Mouse (Mus musculus): ENCODE results near the gene Serp2. TPM values are rescaled to one million over a fixed set of nuclear protein-coding genes. Genes with fewer than 3 reads are reported as not detected.

The Serp2 gene
- polyA plus RNA-seq, 1 experiment from 2014 or later, result 69.9 TPM

- no peak overlapping the region for H3K27ac ChIP-seq
- H3K4me1 ChIP-seq, result no peaks in the 10 kb centered on the region
- no peak overlapping the region for H3K4me2 ChIP-seq (replicated peaks)
- no peaks in the 10 kb centered on the region for H3K9me3 ChIP-seq
- no peak overlapping the region for H3K4me3 ChIP-seq
- no peaks in the 10 kb centered on the region for H3K27me3 ChIP-seq (replicated peaks)
- no peak overlapping the region for H3K9ac ChIP-seq
- 92% methylated on average over 6 of the region's 6 CpGs for WGBS
- no peak for ATAC-seq (ENCODE audit: low FRiP score, low read depth)
- H3K36me3 ChIP-seq, result no peaks in the 10 kb centered on the region
Observed at GRCm38 (mm10) chr14:76592090-76592489, 35.4 kb upstream of the Serp2 start.

GRCm38 (mm10) chr14:76590134-76590533 lies 33.4 kb upstream of the Serp2 start:
- 85% methylated on average over 7 of the region's 7 CpGs for WGBS

GRCm38 (mm10) chr14:76589671-76590070 lies 33.0 kb upstream of the Serp2 start:
- H3K4me2 ChIP-seq (replicated peaks), result no peak overlapping the region
- H3K9ac ChIP-seq, result no peak overlapping the region
- no peak overlapping the region for H3K4me3 ChIP-seq
- no peaks in the 10 kb centered on the region for H3K9me3 ChIP-seq
- WGBS, result 71% methylated on average over 1 of the region's 1 CpGs
- H3K27ac ChIP-seq, result no peak overlapping the region
- no peak for ATAC-seq (ENCODE audit: low FRiP score, low read depth)
- H3K4me1 ChIP-seq, result no peaks in the 10 kb centered on the region
- no peaks in the 10 kb centered on the region for H3K27me3 ChIP-seq (replicated peaks)
- H3K36me3 ChIP-seq, result no peaks in the 10 kb centered on the region

More at GRCm38 (mm10) chr14:76590134-76590533, 33.4 kb upstream of the Serp2 start:
- Histone ChIP-seq H3K36me3 (no peaks in the 10 kb centered on the region), H3K4me1 (no peaks in the 10 kb centered on the region), H3K4me2 (replicated peaks) (no peak overlapping the region), H3K27me3 (replicated peaks) (no peaks in the 10 kb centered on the region), H3K27ac (no peak overlapping the region), H3K9ac (no peak overlapping the region), H3K9me3 (no peaks in the 10 kb centered on the region), H3K4me3 (no peak overlapping the region)
- no peak for ATAC-seq (ENCODE audit: low FRiP score, low read depth)

- Histone ChIP-seq H3K4me1 (no peaks in the 10 kb centered on the region), H3K4me3 (no peak overlapping the region), H3K9ac (no peak overlapping the region), H3K9me3 (no peaks in the 10 kb centered on the region), H3K27me3 (replicated peaks) (no peaks in the 10 kb centered on the region), H3K4me2 (replicated peaks) (no peak overlapping the region), H3K36me3 (no peaks in the 10 kb centered on the region), H3K27ac (no peak overlapping the region)
- WGBS, result 46% methylated on average over 13 of the region's 13 CpGs
- no peak for ATAC-seq (ENCODE audit: low FRiP score, low read depth)
Observed at GRCm38 (mm10) chr14:76585831-76586405, 29.2 kb upstream of the Serp2 start.

GRCm38 (mm10) chr14:76583985-76584384 lies 27.3 kb upstream of the Serp2 start:
- 89% methylated on average over 7 of the region's 7 CpGs for WGBS
- H3K4me3 ChIP-seq, result no peak overlapping the region
- H3K9ac ChIP-seq, result no peak overlapping the region
- ATAC-seq (ENCODE audit: low FRiP score, low read depth), result no peak
- H3K27ac ChIP-seq, result no peak overlapping the region
- no peaks in the 10 kb centered on the region for H3K27me3 ChIP-seq (replicated peaks)
- no peak overlapping the region for H3K4me2 ChIP-seq (replicated peaks)
- no peaks in the 10 kb centered on the region for H3K4me1 ChIP-seq
- H3K9me3 ChIP-seq, result no peaks in the 10 kb centered on the region
- no peaks in the 10 kb centered on the region for H3K36me3 ChIP-seq

- no peaks in the 10 kb centered on the region for H3K4me1 ChIP-seq
- H3K27me3 ChIP-seq (replicated peaks), result no peaks in the 10 kb centered on the region
- H3K4me2 ChIP-seq (replicated peaks), result no peak overlapping the region
- no peaks in the 10 kb centered on the region for H3K9me3 ChIP-seq
- H3K9ac ChIP-seq, result no peak overlapping the region
- H3K4me3 ChIP-seq, result no peak overlapping the region
- no peak overlapping the region for H3K27ac ChIP-seq
- no peak for ATAC-seq (ENCODE audit: low FRiP score, low read depth)
- WGBS, result 87% methylated on average over 6 of the region's 6 CpGs
- no peaks in the 10 kb centered on the region for H3K36me3 ChIP-seq
Observed at GRCm38 (mm10) chr14:76581974-76582922, 25.6 kb upstream of the Serp2 start.

- Histone ChIP-seq H3K9ac (no peak overlapping the region), H3K27me3 (replicated peaks) (no peaks in the 10 kb centered on the region), H3K9me3 (no peaks in the 10 kb centered on the region), H3K4me2 (replicated peaks) (no peak overlapping the region), H3K4me1 (no peaks in the 10 kb centered on the region), H3K27ac (no peak overlapping the region), H3K4me3 (no peak overlapping the region), H3K36me3 (no peaks in the 10 kb centered on the region)
- WGBS, result 74% methylated on average over 2 of the region's 2 CpGs
- ATAC-seq (ENCODE audit: low FRiP score, low read depth), result no peak
Observed at GRCm38 (mm10) chr14:76579660-76580061, 23.0 kb upstream of the Serp2 start.

- no peaks in the 10 kb centered on the region for H3K4me1 ChIP-seq
- H3K36me3 ChIP-seq, result no peaks in the 10 kb centered on the region
- no peak overlapping the region for H3K4me3 ChIP-seq
- 70% methylated on average over 2 of the region's 2 CpGs for WGBS
- no peak for ATAC-seq (ENCODE audit: low FRiP score, low read depth)
- H3K9me3 ChIP-seq, result no peaks in the 10 kb centered on the region
- H3K27me3 ChIP-seq (replicated peaks), result no peaks in the 10 kb centered on the region
- H3K4me2 ChIP-seq (replicated peaks), result no peak overlapping the region
- no peak overlapping the region for H3K27ac ChIP-seq
- no peak overlapping the region for H3K9ac ChIP-seq
Observed at GRCm38 (mm10) chr14:76577840-76578239, 21.2 kb upstream of the Serp2 start.

- H3K36me3 ChIP-seq, result no peaks in the 10 kb centered on the region
- no peak overlapping the region for H3K27ac ChIP-seq
- no peak for ATAC-seq (ENCODE audit: low FRiP score, low read depth)
- no peaks in the 10 kb centered on the region for H3K9me3 ChIP-seq
- no peak overlapping the region for H3K4me2 ChIP-seq (replicated peaks)
- H3K9ac ChIP-seq, result no peak overlapping the region
- H3K27me3 ChIP-seq (replicated peaks), result no peaks in the 10 kb centered on the region
- H3K4me1 ChIP-seq, result 0 out of 2 replicates have a peak, but pooled peaks cover 4% of the 10 kb centered on the region
- 85% methylated on average over 7 of the region's 7 CpGs for WGBS
- no peak overlapping the region for H3K4me3 ChIP-seq
Observed at GRCm38 (mm10) chr14:76570292-76570691, 13.6 kb upstream of the Serp2 start.

GRCm38 (mm10) chr14:76569271-76569961 lies 12.7 kb upstream of the Serp2 start:
- Histone ChIP-seq H3K27ac (no peak overlapping the region), H3K9ac (no peak overlapping the region), H3K4me2 (replicated peaks) (no peak overlapping the region), H3K9me3 (no peaks in the 10 kb centered on the region), H3K4me3 (no peak overlapping the region), H3K27me3 (replicated peaks) (no peaks in the 10 kb centered on the region), H3K36me3 (no peaks in the 10 kb centered on the region), H3K4me1 (0 out of 2 replicates have a peak, but pooled peaks cover 4% of the 10 kb centered on the region)
- ATAC-seq (ENCODE audit: low FRiP score, low read depth), result no peak
- 67% methylated on average over 9 of the region's 9 CpGs for WGBS

GRCm38 (mm10) chr14:76568548-76568947 lies 11.9 kb upstream of the Serp2 start:
- H3K4me2 ChIP-seq (replicated peaks), result no peak overlapping the region
- no peak overlapping the region for H3K27ac ChIP-seq
- WGBS, result 82% methylated on average over 9 of the region's 9 CpGs
- no peak overlapping the region for H3K9ac ChIP-seq
- no peak overlapping the region for H3K4me3 ChIP-seq
- H3K27me3 ChIP-seq (replicated peaks), result no peaks in the 10 kb centered on the region
- no peaks in the 10 kb centered on the region for H3K9me3 ChIP-seq
- no peaks in the 10 kb centered on the region for H3K36me3 ChIP-seq
- H3K4me1 ChIP-seq, result 0 out of 2 replicates have a peak, but pooled peaks cover 4% of the 10 kb centered on the region
- ATAC-seq (ENCODE audit: low FRiP score, low read depth), result no peak

GRCm38 (mm10) chr14:76567280-76567679 lies 10.6 kb upstream of the Serp2 start:
- no peak overlapping the region for H3K4me3 ChIP-seq
- H3K36me3 ChIP-seq, result no peaks in the 10 kb centered on the region
- H3K4me2 ChIP-seq (replicated peaks), result no peak overlapping the region
- 0 out of 2 replicates have a peak, but pooled peaks cover 4% of the 10 kb centered on the region for H3K4me1 ChIP-seq
- no peak overlapping the region for H3K9ac ChIP-seq
- no peak overlapping the region for H3K27ac ChIP-seq
- H3K9me3 ChIP-seq, result no peaks in the 10 kb centered on the region
- WGBS, result 63% methylated on average over 1 of the region's 1 CpGs
- H3K27me3 ChIP-seq (replicated peaks), result no peaks in the 10 kb centered on the region
- no peak for ATAC-seq (ENCODE audit: low FRiP score, low read depth)

Measured in neural tube, embryonic 12.5 days (tissue).